Comparison of ENCODE assay signal across 10 mouse cellular contexts in the genomic region with DNA sequence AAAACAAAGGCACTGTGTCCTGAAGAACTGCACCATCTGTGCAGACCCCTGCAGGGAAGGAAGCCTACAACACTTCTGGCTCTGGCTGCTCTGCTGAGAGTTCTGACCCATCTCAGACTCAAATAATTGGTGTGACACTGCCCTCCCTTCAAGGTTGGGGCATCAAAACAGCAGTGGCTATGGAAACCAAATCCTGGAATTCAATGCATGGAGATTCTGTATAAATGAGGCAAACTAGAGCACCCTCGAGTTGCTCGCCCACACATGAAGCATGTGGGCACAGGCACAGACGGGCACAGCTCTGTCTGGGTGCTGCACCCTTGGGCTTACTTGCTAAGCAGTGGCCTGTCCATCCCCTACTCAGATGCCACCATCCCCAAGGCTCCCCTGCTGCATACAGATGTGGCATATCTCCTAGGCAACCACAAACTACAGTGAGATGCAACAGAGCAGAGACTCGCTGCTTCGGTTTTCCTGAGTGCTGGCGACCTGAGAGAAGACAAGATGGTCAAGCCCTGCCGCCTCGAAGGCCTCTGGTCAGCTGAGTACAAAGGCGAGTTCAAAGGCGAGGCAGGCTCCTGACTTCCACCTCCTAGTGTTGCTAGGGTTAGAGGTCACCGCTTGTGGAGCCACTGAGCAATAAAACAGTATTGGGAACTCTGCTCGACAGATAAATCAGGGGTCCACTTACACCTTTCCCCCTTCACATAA. TPM values are rescaled to one million over a fixed set of nuclear protein-coding genes. Genes with fewer than 3 reads are reported as not detected.
DNase-seq lines count a peak whose midpoint lies in the region; ATAC-seq and TF ChIP-seq lines count a peak whose summit lies in the region.
"Had no signal": no experiment of that assay in that cellular context is flagged by ENCODE, and none has a peak within 500 bp of the region (broad histone marks: within the 10 kb centered on the region; RNA-seq: fewer than 3 reads in every experiment).

No protein-coding gene starts in this region.

- no peak overlapping the region for H3K4me2 ChIP-seq in intestine, postnatal 0 days (replicated peaks; ENCODE audit: low read depth)
- no peak overlapping the region for H3K4me2 ChIP-seq in intestine, embryonic 15.5 days (replicated peaks)
- no peak overlapping the region for H3K4me2 ChIP-seq in hindbrain, embryonic 14.5 days (replicated peaks)
- H3K4me2 ChIP-seq in neural tube, embryonic 13.5 days = no peak overlapping the region
- H3K4me2 ChIP-seq in stomach, postnatal 0 days (replicated peaks; ENCODE audit: low read depth) = no peak overlapping the region

- ATAC-seq in intestine, postnatal 0 days = no peak
- ATAC-seq in intestine, embryonic 15.5 days = no peak
- ATAC-seq in hindbrain, embryonic 14.5 days (ENCODE audit: low FRiP score) = peak; percentile 52; the same call in 1 of the 2 replicates
- ATAC-seq in neural tube, embryonic 13.5 days (ENCODE audit: low read depth) = 0 out of 2 replicates have a peak, but pooled peaks have one; percentile 17
- ATAC-seq in stomach, postnatal 0 days (ENCODE audit: low FRiP score, low TSS enrichment) = no peak

- no peak overlapping the region for H3K4me3 ChIP-seq in intestine, postnatal 0 days (ENCODE audit: low read depth, low read length)
- no peak overlapping the region for H3K4me3 ChIP-seq in intestine, embryonic 15.5 days (replicated peaks)
- H3K4me3 ChIP-seq in hindbrain, embryonic 14.5 days (replicated peaks; ENCODE audit: low read length) = no peak overlapping the region
- H3K4me3 ChIP-seq in neural tube, embryonic 13.5 days = no peak overlapping the region
- no peak overlapping the region for H3K4me3 ChIP-seq in stomach, postnatal 0 days (ENCODE audit: low read depth, low read length)

- H3K27me3 ChIP-seq in intestine, postnatal 0 days (replicated peaks; ENCODE audit: control insufficient read depth, insufficient read depth, low read length) = no peaks in the 10 kb centered on the region
- no peaks in the 10 kb centered on the region for H3K27me3 ChIP-seq in intestine, embryonic 15.5 days (replicated peaks)
- H3K27me3 ChIP-seq in hindbrain, embryonic 14.5 days (ENCODE audit: control insufficient read depth, insufficient read depth, low read length) = no peaks in the 10 kb centered on the region
- H3K27me3 ChIP-seq in neural tube, embryonic 13.5 days = no peaks in the 10 kb centered on the region; the same call in 1 of the 2 replicates
- H3K27me3 ChIP-seq in stomach, postnatal 0 days (ENCODE audit: control insufficient read depth, insufficient read depth, low read length) = no peaks in the 10 kb centered on the region
- H3K27me3 ChIP-seq: CH12.LX had no signal

- WGBS in intestine, postnatal 0 days = 54% methylated on average over 12 of the region's 12 CpGs
- 57% methylated on average over 12 of the region's 12 CpGs for WGBS in intestine, embryonic 15.5 days
- 14% methylated on average over 12 of the region's 12 CpGs for WGBS in hindbrain, embryonic 14.5 days
- 11% methylated on average over 12 of the region's 12 CpGs for WGBS in neural tube, embryonic 13.5 days
- WGBS in stomach, postnatal 0 days = 70% methylated on average over 12 of the region's 12 CpGs

- peak; percentile 62 to 74 for DNase-seq in cerebellum, postnatal 10 days
- DNase-seq in hindbrain, embryonic 14.5 days (ENCODE audit: low spot score) = no peak
- DNase-seq in spleen, adult 12 weeks (ENCODE audit: low spot score) = no peak
- no peak for DNase-seq in kidney, postnatal 4 days
- DNase-seq in stomach, postnatal 0 days (ENCODE audit: low spot score) = no peak

- H3K27ac ChIP-seq in intestine, postnatal 0 days (ENCODE audit: low read depth, low read length) = no peak overlapping the region
- H3K27ac ChIP-seq in intestine, embryonic 15.5 days = no peak overlapping the region
- peak overlapping the region; percentile 36; the same call in 1 of the 2 replicates for H3K27ac ChIP-seq in hindbrain, embryonic 14.5 days
- no peak overlapping the region for H3K27ac ChIP-seq in neural tube, embryonic 13.5 days (replicated peaks)
- no peak overlapping the region for H3K27ac ChIP-seq in stomach, postnatal 0 days (replicated peaks)
- H3K27ac ChIP-seq: liver, embryonic 14.5 days had no signal

- TF ChIP-seq EP300 in stomach, postnatal 0 days (optimal IDR thresholded peaks at IDR 0.05) = no peak

- no peaks in the 10 kb centered on the region for H3K9me3 ChIP-seq in intestine, postnatal 0 days (ENCODE audit: control insufficient read depth)
- no peaks in the 10 kb centered on the region for H3K9me3 ChIP-seq in intestine, embryonic 15.5 days
- no peaks in the 10 kb centered on the region for H3K9me3 ChIP-seq in hindbrain, embryonic 14.5 days (ENCODE audit: control insufficient read depth, low read length)
- no peaks in the 10 kb centered on the region for H3K9me3 ChIP-seq in neural tube, embryonic 13.5 days
- H3K9me3 ChIP-seq in stomach, postnatal 0 days (ENCODE audit: control insufficient read depth, low read length) = no peaks in the 10 kb centered on the region

- peaks cover under 1% of the 10 kb centered on the region; the same call in 1 of the 2 replicates for H3K4me1 ChIP-seq in intestine, postnatal 0 days (replicated peaks; ENCODE audit: control insufficient read depth, insufficient read depth, low read length)
- H3K4me1 ChIP-seq in intestine, embryonic 15.5 days (replicated peaks) = peaks cover 7% of the 10 kb centered on the region; the same call in 1 of the 2 replicates
- peaks cover 13% of the 10 kb centered on the region for H3K4me1 ChIP-seq in hindbrain, embryonic 14.5 days (replicated peaks; ENCODE audit: control insufficient read depth, insufficient read depth, low read length)
- peaks cover 42% of the 10 kb centered on the region for H3K4me1 ChIP-seq in neural tube, embryonic 13.5 days (replicated peaks)
- H3K4me1 ChIP-seq in stomach, postnatal 0 days (replicated peaks; ENCODE audit: control insufficient read depth, insufficient read depth) = no peaks in the 10 kb centered on the region

- H3K9ac ChIP-seq in intestine, postnatal 0 days (ENCODE audit: low read depth, low read length) = no peak overlapping the region
- H3K9ac ChIP-seq in intestine, embryonic 15.5 days = no peak overlapping the region
- 0 out of 2 replicates have a peak overlapping the region, but pooled peaks have one; percentile 16 for H3K9ac ChIP-seq in hindbrain, embryonic 14.5 days
- H3K9ac ChIP-seq in neural tube, embryonic 13.5 days = 0 out of 2 replicates have a peak overlapping the region, but pooled peaks have one; percentile 3
- no peak overlapping the region for H3K9ac ChIP-seq in stomach, postnatal 0 days (ENCODE audit: low read length)
- H3K9ac ChIP-seq: liver, embryonic 14.5 days had no signal

- peak; percentile 5; the same call in 1 of the 2 replicates for TF ChIP-seq CTCF in intestine, postnatal 0 days (IDR thresholded peaks at IDR 0.05; ENCODE audit: low read depth)
- no peak for TF ChIP-seq CTCF in stomach, postnatal 0 days (IDR thresholded peaks at IDR 0.05; ENCODE audit: low read depth)

- H3K36me3 ChIP-seq in intestine, postnatal 0 days (ENCODE audit: control insufficient read depth, insufficient read depth) = peaks cover 24% of the 10 kb centered on the region
- peaks cover 3% of the 10 kb centered on the region for H3K36me3 ChIP-seq in intestine, embryonic 15.5 days
- H3K36me3 ChIP-seq in hindbrain, embryonic 14.5 days (replicated peaks; ENCODE audit: control insufficient read depth, insufficient read depth) = peaks cover 37% of the 10 kb centered on the region
- H3K36me3 ChIP-seq in neural tube, embryonic 13.5 days = peaks cover 19% of the 10 kb centered on the region; the same call in 1 of the 2 replicates
- H3K36me3 ChIP-seq in stomach, postnatal 0 days (ENCODE audit: control insufficient read depth, insufficient read depth, low read length) = no peaks in the 10 kb centered on the region; the same call in 1 of the 2 replicates

RNA-seq across cellular contexts. Expression of a gene that starts 37.5 kb away (rescaled TPM):
- polyA plus RNA-seq in intestine, postnatal 0 days (2015; fragmentation: Nextera tagmentation; extraction: Ambion mirVana) = 40.8 and 43.1 TPM in 2 replicates
- polyA plus RNA-seq in intestine, embryonic 15.5 days (2015; fragmentation: Nextera tagmentation; extraction: Ambion mirVana) = 92.9 and 93.6 TPM in 2 replicates
- 71.3 and 77.7 TPM in 2 replicates for polyA plus RNA-seq in hindbrain, embryonic 14.5 days (2014; fragmentation: Nextera tagmentation; extraction: Ambion mirVana)
- polyA plus RNA-seq in neural tube, embryonic 13.5 days (2015; fragmentation: Nextera tagmentation; extraction: Ambion mirVana) = 71.4 and 78.4 TPM in 2 replicates
- polyA plus RNA-seq in stomach, postnatal 0 days (2015; fragmentation: Nextera tagmentation; extraction: Ambion mirVana) = 51.0 and 51.2 TPM in 2 replicates

Comparison
In these comparisons a context has a peak if more than half of its experiments do, and no peak if none do; other contexts are left out.
1. ATAC-seq: peak in hindbrain, embryonic 14.5 days (single experiment) and neural tube, embryonic 13.5 days (single experiment); none in intestine, postnatal 0 days (single experiment), intestine, embryonic 15.5 days (single experiment) and stomach, postnatal 0 days (single experiment).
2. H3K9ac ChIP-seq: peak in hindbrain, embryonic 14.5 days (single experiment) and neural tube, embryonic 13.5 days (single experiment); none in intestine, postnatal 0 days (single experiment), intestine, embryonic 15.5 days (single experiment) and stomach, postnatal 0 days (single experiment).
3. DNase-seq: peak in cerebellum, postnatal 10 days (2 of 2); none in hindbrain, embryonic 14.5 days (single experiment), spleen, adult 12 weeks (single experiment), kidney, postnatal 4 days (0 of 2) and stomach, postnatal 0 days (single experiment).